Mouse (Mus musculus): ENCODE measurements around the gene Piwil4. TPM values are rescaled to one million over a fixed set of nuclear protein-coding genes. Genes with fewer than 3 reads are reported as not detected.
"Not testable (repeated sequence)": the region's sequence is repeated elsewhere in the genome, so short reads cannot be mapped to it uniquely, and the experiment has no call there.

Gene Piwil4
- polyA plus RNA-seq, 1 experiment from 2014 or later, result 0.06 TPM

GRCm38 (mm10) chr9:14680584-14680983 lies 59.9 kb downstream of the Piwil4 start:
- no peak for ATAC-seq
- Histone ChIP-seq H3K4me2 (ENCODE audit: low read depth, low read length) (no peak overlapping the region), H3K9ac (replicated peaks) (no peak overlapping the region), H3K4me3 (ENCODE audit: low read depth, low read length) (no peak overlapping the region), H3K9me3 (ENCODE audit: low read length) (no peaks in the 10 kb centered on the region), H3K4me1 (ENCODE audit: insufficient read depth) (no peaks in the 10 kb centered on the region), H3K27me3 (ENCODE audit: insufficient read depth, low read length) (no peaks in the 10 kb centered on the region), H3K36me3 (replicated peaks; ENCODE audit: insufficient read depth, low read length) (no peaks in the 10 kb centered on the region), H3K27ac (ENCODE audit: low read depth) (no peak overlapping the region)
- no peak for DNase-seq
- 50% methylated on average over 2 of the region's 2 CpGs for WGBS (ENCODE audit: insufficient replicate concordance)
- no peak for TF ChIP-seq CTCF (IDR thresholded peaks at IDR 0.05; ENCODE audit: low read depth)
- no peak for TF ChIP-seq EP300 (IDR thresholded peaks at IDR 0.05; ENCODE audit: low read depth)

- no peak overlapping the region for H3K27ac ChIP-seq (ENCODE audit: low read depth)
- no peaks in the 10 kb centered on the region for H3K4me1 ChIP-seq (ENCODE audit: insufficient read depth)
- DNase-seq, result no peak
- H3K4me3 ChIP-seq (ENCODE audit: low read depth, low read length), result no peak overlapping the region
- no peaks in the 10 kb centered on the region for H3K27me3 ChIP-seq (ENCODE audit: insufficient read depth, low read length)
- no peak overlapping the region for H3K9ac ChIP-seq (replicated peaks)
- H3K9me3 ChIP-seq (ENCODE audit: low read length), result no peaks in the 10 kb centered on the region
- ATAC-seq, result no peak
- no peak for TF ChIP-seq EP300 (IDR thresholded peaks at IDR 0.05; ENCODE audit: low read depth)
- no peak for TF ChIP-seq CTCF (IDR thresholded peaks at IDR 0.05; ENCODE audit: low read depth)
- 54% methylated on average over 9 of the region's 9 CpGs for WGBS (ENCODE audit: insufficient replicate concordance)
- H3K36me3 ChIP-seq (replicated peaks; ENCODE audit: insufficient read depth, low read length), result no peaks in the 10 kb centered on the region
- H3K4me2 ChIP-seq (ENCODE audit: low read depth, low read length), result no peak overlapping the region
Observed at GRCm38 (mm10) chr9:14675707-14676691, 64.5 kb downstream of the Piwil4 start.

DNA sequence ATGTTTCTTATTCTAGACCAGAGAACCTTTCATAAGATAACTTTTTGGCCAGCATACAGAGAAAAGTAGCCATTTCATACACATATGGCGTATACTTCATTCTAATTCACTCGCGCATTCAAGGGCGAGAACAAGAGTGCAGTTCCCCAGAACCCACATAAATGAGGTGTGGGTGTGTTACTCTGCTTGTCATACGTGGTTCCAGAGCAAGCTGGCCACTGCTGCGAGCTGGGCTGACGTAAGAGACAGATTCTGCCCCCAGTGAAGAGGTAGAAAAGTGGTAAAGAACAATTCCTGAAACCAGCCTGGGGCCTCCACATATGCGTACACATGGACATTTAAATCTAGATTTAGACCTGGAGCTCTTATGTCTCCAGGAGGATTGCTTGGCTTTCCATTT lies 66.0 kb downstream of the Piwil4 start:
- ATAC-seq, result no peak
- WGBS (ENCODE audit: insufficient replicate concordance), result 79% methylated on average over 8 of the region's 8 CpGs
- H3K4me1 ChIP-seq (ENCODE audit: insufficient read depth), result no peaks in the 10 kb centered on the region
- no peaks in the 10 kb centered on the region for H3K27me3 ChIP-seq (ENCODE audit: insufficient read depth, low read length)
- no peaks in the 10 kb centered on the region for H3K9me3 ChIP-seq (ENCODE audit: low read length)
- no peak for TF ChIP-seq CTCF (IDR thresholded peaks at IDR 0.05; ENCODE audit: low read depth)
- TF ChIP-seq EP300 (IDR thresholded peaks at IDR 0.05; ENCODE audit: low read depth), result no peak
- DNase-seq, result no peak
- H3K27ac ChIP-seq (ENCODE audit: low read depth), result no peak overlapping the region
- H3K4me3 ChIP-seq (ENCODE audit: low read depth, low read length), result no peak overlapping the region
- no peaks in the 10 kb centered on the region for H3K36me3 ChIP-seq (replicated peaks; ENCODE audit: insufficient read depth, low read length)
- no peak overlapping the region for H3K9ac ChIP-seq (replicated peaks)
- no peak overlapping the region for H3K4me2 ChIP-seq (ENCODE audit: low read depth, low read length)

GRCm38 (mm10) chr9:14673109-14673508 lies 67.4 kb downstream of the Piwil4 start:
- Histone ChIP-seq H3K9ac (replicated peaks) (no peak overlapping the region), H3K27me3 (ENCODE audit: insufficient read depth, low read length) (no peaks in the 10 kb centered on the region), H3K36me3 (replicated peaks; ENCODE audit: insufficient read depth, low read length) (no peaks in the 10 kb centered on the region), H3K9me3 (ENCODE audit: low read length) (no peaks in the 10 kb centered on the region), H3K4me2 (ENCODE audit: low read depth, low read length) (no peak overlapping the region), H3K27ac (ENCODE audit: low read depth) (no peak overlapping the region), H3K4me1 (ENCODE audit: insufficient read depth) (no peaks in the 10 kb centered on the region), H3K4me3 (ENCODE audit: low read depth, low read length) (no peak overlapping the region)
- TF ChIP-seq EP300 (IDR thresholded peaks at IDR 0.05; ENCODE audit: low read depth), result no peak
- TF ChIP-seq CTCF (IDR thresholded peaks at IDR 0.05; ENCODE audit: low read depth), result no peak
- DNase-seq, result no peak
- 79% methylated on average over 4 of the region's 4 CpGs for WGBS (ENCODE audit: insufficient replicate concordance)
- no peak for ATAC-seq

DNA sequence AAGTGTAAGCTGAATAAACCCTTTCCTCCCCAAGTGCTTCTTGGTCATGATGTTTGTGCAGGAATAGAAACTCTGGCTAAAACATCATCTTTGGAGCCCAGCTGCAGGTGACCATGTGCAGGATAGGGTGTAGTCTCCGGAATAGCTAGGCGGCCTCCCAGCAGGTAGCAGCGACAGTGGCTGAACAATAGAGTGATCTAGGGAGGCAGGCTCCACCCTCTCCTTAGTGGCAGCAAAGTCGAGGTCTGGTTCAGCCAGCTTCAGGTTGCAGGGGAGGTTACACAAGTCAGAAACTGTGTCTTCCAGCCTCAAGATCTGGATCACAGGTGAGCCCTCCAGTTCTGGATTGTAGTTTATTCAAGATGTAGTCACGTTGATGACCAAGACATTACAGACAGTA lies 68.6 kb downstream of the Piwil4 start:
- 45% methylated on average over 5 of the region's 5 CpGs for WGBS (ENCODE audit: insufficient replicate concordance)
- H3K9ac ChIP-seq (replicated peaks); H3K4me2 ChIP-seq (ENCODE audit: low read depth, low read length); H3K27me3 ChIP-seq (ENCODE audit: insufficient read depth, low read length); ATAC-seq; H3K36me3 ChIP-seq (replicated peaks; ENCODE audit: insufficient read depth, low read length); H3K4me1 ChIP-seq (ENCODE audit: insufficient read depth); H3K27ac ChIP-seq (ENCODE audit: low read depth); H3K9me3 ChIP-seq (ENCODE audit: low read length); H3K4me3 ChIP-seq (ENCODE audit: low read depth, low read length); DNase-seq: not testable (repeated sequence)

DNA sequence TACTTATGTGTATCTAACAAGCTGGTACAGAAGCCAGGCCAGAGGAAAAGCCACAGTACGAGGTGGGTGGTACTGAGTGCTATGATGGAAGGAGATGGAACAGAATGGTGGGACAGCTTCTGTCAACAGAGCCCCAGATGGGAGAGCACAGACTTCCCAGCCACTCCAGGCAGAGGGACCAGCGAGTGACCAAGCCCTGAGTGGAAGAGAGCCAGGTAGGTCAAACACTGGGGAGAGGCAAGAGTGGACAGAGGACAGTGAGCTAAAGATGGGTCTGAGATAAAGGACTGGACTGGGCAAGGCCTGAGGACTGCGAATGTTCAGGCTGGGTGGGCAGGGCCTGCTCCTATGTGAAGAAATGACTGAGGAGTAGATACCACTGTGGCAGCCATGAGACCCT lies 72.2 kb downstream of the Piwil4 start:
- DNase-seq (no peak), ATAC-seq (no peak)
- no peak overlapping the region for H3K9ac ChIP-seq (replicated peaks)
- no peaks in the 10 kb centered on the region for H3K36me3 ChIP-seq (replicated peaks; ENCODE audit: insufficient read depth, low read length)
- no peak overlapping the region for H3K4me2 ChIP-seq (ENCODE audit: low read depth, low read length)
- 76% methylated on average over 3 of the region's 3 CpGs for WGBS (ENCODE audit: insufficient replicate concordance)
- no peak overlapping the region for H3K27ac ChIP-seq (ENCODE audit: low read depth)
- no peak for TF ChIP-seq CTCF (IDR thresholded peaks at IDR 0.05; ENCODE audit: low read depth)
- no peak for TF ChIP-seq EP300 (IDR thresholded peaks at IDR 0.05; ENCODE audit: low read depth)
- H3K27me3 ChIP-seq (ENCODE audit: insufficient read depth, low read length), result no peaks in the 10 kb centered on the region
- no peaks in the 10 kb centered on the region for H3K9me3 ChIP-seq (ENCODE audit: low read length)
- H3K4me3 ChIP-seq (ENCODE audit: low read depth, low read length), result no peak overlapping the region
- no peaks in the 10 kb centered on the region for H3K4me1 ChIP-seq (ENCODE audit: insufficient read depth)
